Comparison of ENCODE assay signal across 8 mouse cellular contexts in the genomic region with DNA sequence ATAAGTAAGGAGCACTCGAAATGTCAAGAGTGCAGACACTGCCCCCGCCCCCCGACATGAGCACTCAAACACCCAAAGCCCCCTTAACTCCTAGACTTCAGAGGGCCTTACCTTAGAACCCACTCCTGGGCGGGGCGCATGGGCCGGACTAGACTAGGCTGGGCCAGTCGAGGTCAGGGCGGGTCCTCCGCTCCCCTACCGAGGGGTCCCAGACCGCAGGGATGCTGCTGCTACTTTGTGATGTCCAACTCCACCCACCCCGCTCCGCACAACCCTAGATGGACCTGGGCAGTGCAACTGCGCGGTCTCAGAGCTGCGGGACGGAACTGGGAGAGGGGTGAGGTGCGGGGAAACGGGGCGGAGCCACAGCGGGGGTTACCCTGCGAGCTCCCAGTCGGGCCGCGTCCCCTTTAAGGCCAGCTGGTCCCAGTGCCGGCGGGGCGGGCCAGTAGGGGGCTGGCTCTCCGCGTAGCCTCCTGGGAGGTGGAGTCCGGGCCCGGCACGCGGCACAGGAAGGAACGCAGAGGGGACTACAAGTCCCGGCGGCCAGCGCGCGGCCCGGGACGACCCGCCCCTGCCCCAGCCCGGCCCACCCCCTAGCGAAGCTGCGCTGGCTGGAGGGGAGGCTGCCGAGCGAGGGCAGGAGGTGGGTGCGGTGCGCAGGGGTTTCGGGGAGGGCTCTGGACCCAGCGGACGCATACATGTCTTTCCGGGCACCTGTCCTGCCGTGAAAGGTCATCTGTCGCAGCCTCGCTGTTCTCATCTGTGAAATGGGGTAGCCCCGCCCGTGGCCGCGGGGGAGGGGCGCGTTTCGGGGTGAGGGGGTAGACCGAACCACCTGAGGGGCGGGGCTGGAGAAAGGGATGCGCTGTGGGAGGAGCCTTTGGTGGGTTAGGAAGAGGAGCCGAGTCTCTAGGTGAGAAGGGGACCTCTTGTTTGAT. TPM values are rescaled to one million over a fixed set of nuclear protein-coding genes. Genes with fewer than 3 reads are reported as not detected.
DNase-seq lines count a peak whose midpoint lies in the region; ATAC-seq and TF ChIP-seq lines count a peak whose summit lies in the region.

Gene Usp35, minus strand, starts transcription at position 295 of the 941 bp plus-strand sequence.
Gene Kctd21, plus strand, starts transcription at position 602 of the 941 bp plus-strand sequence.

- TF ChIP-seq POLR2A in bone marrow macrophage, adult 2 months (IDR thresholded peaks at IDR 0.05; ENCODE audit: borderline replicate concordance, low read depth, low read length), result no peak
- peak; percentile 61 for TF ChIP-seq POLR2A in embryonic fibroblast, embryonic 13.5 days (IDR thresholded peaks at IDR 0.05; ENCODE audit: low read depth, low read length)

- H3K27ac ChIP-seq in bone marrow macrophage, adult 2 months (ENCODE audit: insufficient read depth, low read depth, low read length), result peak within 1 kb of the TSS; percentile 39
- H3K27ac ChIP-seq in embryonic fibroblast, embryonic 13.5 days (ENCODE audit: insufficient read depth, low read length), result no peak within 1 kb of the TSS
- H3K27ac ChIP-seq in kidney, embryonic 14.5 days (ENCODE audit: low read depth, low read length), result no peak within 1 kb of the TSS
- H3K27ac ChIP-seq in limb, embryonic 15.5 days, result no peak within 1 kb of the TSS

- no peaks in the 10 kb centered on the region for H3K36me3 ChIP-seq in kidney, embryonic 14.5 days (ENCODE audit: control insufficient read depth, insufficient read depth, low read length)
- no peaks in the 10 kb centered on the region for H3K36me3 ChIP-seq in limb, embryonic 15.5 days

- TF ChIP-seq CTCF in bone marrow macrophage, adult 2 months (IDR thresholded peaks at IDR 0.05; ENCODE audit: low read depth, low read length), result no peak
- no peak for TF ChIP-seq CTCF in embryonic fibroblast, embryonic 13.5 days (IDR thresholded peaks at IDR 0.05; ENCODE audit: borderline replicate concordance, insufficient read depth, low read length)

- peak; percentile 97 for DNase-seq in A20 (ENCODE audit: low read depth, low spot score)
- DNase-seq in heart, adult 9 months (ENCODE audit: low spot score in 2 of 2), result peak; percentile 92 to 94
- peak; percentile 71 to 85 for DNase-seq in monocyte, adult 2 months (ENCODE audit: low read depth in 1 of 2, low spot score in 2 of 2)
- DNase-seq in spleen, postnatal 36 days (ENCODE audit: low spot score in 2 of 2), result peak; percentile 94 to 95

- H3K27me3 ChIP-seq in kidney, embryonic 14.5 days (ENCODE audit: control insufficient read depth, insufficient read depth, low read length), result peaks cover 6% of the 10 kb centered on the region; the same call in 1 of the 2 replicates
- H3K27me3 ChIP-seq in limb, embryonic 15.5 days, result peaks cover 5% of the 10 kb centered on the region

- no peaks in the 10 kb centered on the region for H3K9me3 ChIP-seq in kidney, embryonic 14.5 days (ENCODE audit: control insufficient read depth, low read length)
- H3K9me3 ChIP-seq in limb, embryonic 15.5 days, result no peaks in the 10 kb centered on the region

- 1% methylated on average over 62 of the region's 68 CpGs for WGBS in kidney, embryonic 14.5 days
- 1% methylated on average over 68 of the region's 68 CpGs for WGBS in limb, embryonic 15.5 days

- peak within 1 kb of the TSS; percentile 67 for H3K9ac ChIP-seq in kidney, embryonic 14.5 days (ENCODE audit: low read depth, low read length)
- H3K9ac ChIP-seq in limb, embryonic 15.5 days, result peak within 1 kb of the TSS; percentile 68

- H3K4me2 ChIP-seq in kidney, embryonic 14.5 days (replicated peaks; ENCODE audit: low read depth, low read length), result peak within 1 kb of the TSS; percentile 78
- H3K4me2 ChIP-seq in limb, embryonic 15.5 days, result peak within 1 kb of the TSS; percentile 59

- ATAC-seq in kidney, embryonic 14.5 days (ENCODE audit: low FRiP score, low TSS enrichment), result peak; percentile 98
- peak; percentile 99 for ATAC-seq in limb, embryonic 15.5 days (ENCODE audit: insufficient number of reproducible peaks, low FRiP score, low TSS enrichment, low read depth)

- H3K4me3 ChIP-seq in bone marrow macrophage, adult 2 months (ENCODE audit: insufficient read depth, low read length), result peak within 1 kb of the TSS; percentile 93
- H3K4me3 ChIP-seq in embryonic fibroblast, embryonic 13.5 days (ENCODE audit: insufficient read depth, low read length), result peak within 1 kb of the TSS; percentile 83
- H3K4me3 ChIP-seq in kidney, embryonic 14.5 days (ENCODE audit: low read length), result peak within 1 kb of the TSS; percentile 86
- peak within 1 kb of the TSS; percentile 88 for H3K4me3 ChIP-seq in limb, embryonic 15.5 days

- peaks cover 42% of the 10 kb centered on the region for H3K4me1 ChIP-seq in bone marrow macrophage, adult 2 months (ENCODE audit: control insufficient read depth, insufficient read depth, low read length)
- no peaks in the 10 kb centered on the region for H3K4me1 ChIP-seq in embryonic fibroblast, embryonic 13.5 days (ENCODE audit: control insufficient read depth, insufficient read depth, low read length)
- peaks cover 14% of the 10 kb centered on the region for H3K4me1 ChIP-seq in kidney, embryonic 14.5 days (ENCODE audit: control insufficient read depth, insufficient read depth, low read length)
- H3K4me1 ChIP-seq in limb, embryonic 15.5 days, result peaks cover 21% of the 10 kb centered on the region

RNA-seq across cellular contexts. Expression of gene Usp35, which starts in this region (rescaled TPM):
- 33.3 and 39.6 TPM in 2 replicates for polyA plus RNA-seq in bone marrow macrophage, adult 2 months (2012; ENCODE audit: insufficient read depth, insufficient read length, missing spikeins)
- polyA plus RNA-seq in embryonic fibroblast, embryonic 13.5 days (2011; ENCODE audit: insufficient read length, low read depth, missing spikeins), result 5.0 and 5.4 TPM in 2 replicates
- 1.8 and 2.4 TPM in 2 replicates for polyA plus RNA-seq in kidney, embryonic 14.5 days (2014; fragmentation: Nextera tagmentation; extraction: Ambion mirVana)
- polyA plus RNA-seq in limb, embryonic 15.5 days (2015; fragmentation: Nextera tagmentation; extraction: Ambion mirVana), result 1.6 and 2.2 TPM in 2 replicates

RNA-seq across cellular contexts. Expression of gene Kctd21, which starts in this region (rescaled TPM):
- 13.4 and 16.3 TPM in 2 replicates for polyA plus RNA-seq in bone marrow macrophage, adult 2 months (2012; ENCODE audit: insufficient read depth, insufficient read length, missing spikeins)
- polyA plus RNA-seq in embryonic fibroblast, embryonic 13.5 days (2011; ENCODE audit: insufficient read length, low read depth, missing spikeins), result 3.9 and 4.8 TPM in 2 replicates
- 2.2 and 4.6 TPM in 2 replicates for polyA plus RNA-seq in kidney, embryonic 14.5 days (2014; fragmentation: Nextera tagmentation; extraction: Ambion mirVana)
- polyA plus RNA-seq in limb, embryonic 15.5 days (2015; fragmentation: Nextera tagmentation; extraction: Ambion mirVana), result 4.0 and 4.4 TPM in 2 replicates
